Mouse (Mus musculus) midbrain, embryonic 12.5 days (tissue): ENCODE data around the gene Wdr83os. TPM values are rescaled to one million over a fixed set of nuclear protein-coding genes. Genes with fewer than 3 reads are reported as not detected.
A peak's percentile ranks its signal among the peaks of the same experiment; 100 is the strongest.

Experiments used
- microRNA-seq: library from miRNA; unstranded; fragments of <30 nt; microRNA quantifications from one replicate; pipeline ENCODE4, GENCODE M21; 2017
- polyA plus RNA-seq: library from polyadenylated mRNA; unstranded; fragments of >200 nt; fragmentation: Nextera tagmentation; extraction: Ambion mirVana; gene quantifications from 2 replicates; pipeline ENCODE4 v1.2.1, GENCODE M21; 2016

Wdr83os gene
- polyA plus RNA-seq, 1 experiment from 2014 or later: 114 TPM

Small RNA genes within 50 kb of the gene (microRNA-seq; reads per million reads assigned to microRNA genes)
- gene Gm23388 (3.5 reads per million, percentile 12 among the genes with 10 or more reads in this experiment), gene Mir7070 (1.2 reads per million)

Other genes with a start within 250 kb of the Wdr83os start
- 36.1 and 36.6 TPM in 2 replicates for gene Gadd45gip1, start 249.2 kb upstream of the Wdr83os start, polyA plus RNA-seq
- 104 and 110 TPM in 2 replicates for gene Rad23a, start 240.1 kb upstream of the Wdr83os start, polyA plus RNA-seq
- 640 and 681 TPM in 2 replicates for gene Calr, start 233.8 kb upstream of the Wdr83os start, polyA plus RNA-seq
- 105 and 113 TPM in 2 replicates for gene Farsa, start 223.8 kb upstream of the Wdr83os start, polyA plus RNA-seq
- 42.1 and 44.9 TPM in 2 replicates for gene Syce2, start 208.6 kb upstream of the Wdr83os start, polyA plus RNA-seq
- gene Gcdh, start 186.8 kb upstream of the Wdr83os start, polyA plus RNA-seq: 33.1 and 33.9 TPM in 2 replicates
- gene Klf1, start 178.8 kb upstream of the Wdr83os start, polyA plus RNA-seq: 4.3 and 4.5 TPM in 2 replicates
- 8.9 and 9.4 TPM in 2 replicates for gene Dnase2a, start 172.2 kb upstream of the Wdr83os start, polyA plus RNA-seq
- gene Mast1, start 143.4 kb upstream of the Wdr83os start, polyA plus RNA-seq: 29.3 and 34.3 TPM in 2 replicates
- 1.3 and 1.7 TPM in 2 replicates for gene Rtbdn, start 133.7 kb upstream of the Wdr83os start, polyA plus RNA-seq
- not detected in 2 replicates for gene Gm49661, start 111.3 kb upstream of the Wdr83os start, polyA plus RNA-seq
- gene Prdx2, start 111.2 kb upstream of the Wdr83os start, polyA plus RNA-seq: 1,292 and 1,309 TPM in 2 replicates
- gene Rnaseh2a, start 111.0 kb upstream of the Wdr83os start, polyA plus RNA-seq: 91.9 and 98.7 TPM in 2 replicates
- gene Junb, start 102.0 kb upstream of the Wdr83os start, polyA plus RNA-seq: 6.0 and 6.5 TPM in 2 replicates
- 17.7 and 18.7 TPM in 2 replicates for gene Hook2, start 90.1 kb upstream of the Wdr83os start, polyA plus RNA-seq
- not detected in 2 replicates for gene Best2, start 66.2 kb upstream of the Wdr83os start, polyA plus RNA-seq
- 137 and 146 TPM in 2 replicates for gene Asna1, start 55.5 kb upstream of the Wdr83os start, polyA plus RNA-seq
- 164 and 178 TPM in 2 replicates for gene Trir, start 53.9 kb upstream of the Wdr83os start, polyA plus RNA-seq
- gene Tnpo2, start 43.8 kb upstream of the Wdr83os start, polyA plus RNA-seq: 42.0 and 45.4 TPM in 2 replicates
- gene Fbxw9, start 20.7 kb upstream of the Wdr83os start, polyA plus RNA-seq: 40.7 and 41.6 TPM in 2 replicates
- 0.92 and 0.94 TPM in 2 replicates for gene Gm5741, start 12.8 kb upstream of the Wdr83os start, polyA plus RNA-seq
- gene Dhps, start 9.0 kb upstream of the Wdr83os start, polyA plus RNA-seq: 74.7 and 74.8 TPM in 2 replicates
- gene Wdr83, start 566 bp downstream of the Wdr83os start, polyA plus RNA-seq: 46.6 and 54.2 TPM in 2 replicates
- gene Man2b1, start 2.5 kb downstream of the Wdr83os start, polyA plus RNA-seq: 19.2 and 20.7 TPM in 2 replicates
- gene Zfp791, start 42.4 kb downstream of the Wdr83os start, polyA plus RNA-seq: 1.6 and 2.4 TPM in 2 replicates
- not detected in 2 replicates for gene Cks1brt, start 71.2 kb downstream of the Wdr83os start, polyA plus RNA-seq
- not detected in 2 replicates for gene Olfr371, start 145.2 kb downstream of the Wdr83os start, polyA plus RNA-seq
- gene Orc6, start 218.9 kb downstream of the Wdr83os start, polyA plus RNA-seq: 98.4 and 98.9 TPM in 2 replicates
- 171 and 180 TPM in 2 replicates for gene Vps35, start 219.1 kb downstream of the Wdr83os start, polyA plus RNA-seq